Mouse (Mus musculus) stomach, postnatal 0 days (tissue): ENCODE measurements around the gene 1700029H14Rik. TPM values are rescaled to one million over a fixed set of nuclear protein-coding genes. Genes with fewer than 3 reads are reported as not detected.
A peak's percentile ranks its signal among the peaks of the same experiment; 100 is the strongest.

Source experiments
- ATAC-seq: fragments of 200-750 bp; cut with Nextera tagmentation; 2 replicates; pipeline ENCODE4 v1.8.0; 2017; ENCODE audit not compliant: low FRiP score, low TSS enrichment
- DNase-seq: peaks from one replicate; pipeline ENCODE4 v3.0.0-alpha.2; 2016; ENCODE audit warnings: low spot score
- H3K27ac ChIP-seq: fragments of 300-500 bp; sonication (generic); replicated peaks from 2 replicates; pipeline ENCODE4 v1.5.1; 2014; ENCODE audit warnings: mild to moderate bottlenecking, control low read depth
- H3K27me3 ChIP-seq: fragments of 300-500 bp; sonication (generic); 2 replicates; pipeline ENCODE4 v1.6.1; 2014; ENCODE audit warnings: low read length; ENCODE audit not compliant: control insufficient read depth, insufficient read depth
- H3K36me3 ChIP-seq: fragments of 300-500 bp; sonication (generic); 2 replicates; pipeline ENCODE4 v1.6.1; 2014; ENCODE audit warnings: low read length, mixed read lengths; ENCODE audit not compliant: control insufficient read depth, insufficient read depth
- H3K4me1 ChIP-seq: fragments of 300-500 bp; sonication (generic); replicated peaks from 2 replicates; pipeline ENCODE4 v1.6.1; 2014; ENCODE audit warnings: antibody characterized with exemption; ENCODE audit not compliant: control insufficient read depth, insufficient read depth
- H3K4me2 ChIP-seq: fragments of 300-500 bp; sonication (generic); replicated peaks from 2 replicates; pipeline ENCODE4 v1.6.1; 2014; ENCODE audit warnings: low read depth, mild to moderate bottlenecking, control low read depth, moderate library complexity
- H3K4me3 ChIP-seq: fragments of 300-500 bp; sonication (generic); 2 replicates; pipeline ENCODE4 v1.5.1; 2014; ENCODE audit warnings: low read depth, low read length, control low read depth
- H3K9ac ChIP-seq: fragments of 300-500 bp; sonication (generic); 2 replicates; pipeline ENCODE4 v1.6.1; 2014; ENCODE audit warnings: mild to moderate bottlenecking, low read length, control low read depth, mixed read lengths
- H3K9me3 ChIP-seq: fragments of 300-500 bp; sonication (generic); 2 replicates; pipeline ENCODE4 v1.6.1; 2016; ENCODE audit warnings: low read length; ENCODE audit not compliant: control insufficient read depth
- CTCF ChIP-seq: IDR thresholded peaks from 2 replicates; pipeline ENCODE4 v1.5.1; 2016; ENCODE audit warnings: antibody characterized with exemption, low read depth, mild to moderate bottlenecking, moderate library complexity
- EP300 ChIP-seq: optimal IDR thresholded peaks from 2 replicates; pipeline ENCODE3; 2016; ENCODE audit warnings: antibody characterized with exemption
- WGBS: fragments of 180-500 bp; shearing (Covaris S2); extraction: QIAGEN DNeasy Blood & Tissue Kit; methylation state at CpG from one replicate; pipeline ENCODE4 v1.1.7; 2014; 5-methylcytosine and 5-hydroxymethylcytosine counted together
- polyA plus RNA-seq: library from polyadenylated mRNA; unstranded; fragments of >200 nt; fragmentation: Nextera tagmentation; extraction: Ambion mirVana; gene quantifications from 2 replicates; pipeline ENCODE4 v1.2.1, GENCODE M21; 2015

1700029H14Rik gene
- polyA plus RNA-seq, 1 experiment from 2014 or later = not detected

GRCm38 (mm10) chr8:13601166-13601565 lies 38.9 kb upstream of the 1700029H14Rik start:
- H3K36me3 ChIP-seq = peaks cover 15% of the 10 kb centered on the region
- DNase-seq (no peak), ATAC-seq (no peak)
- no peaks in the 10 kb centered on the region for H3K27me3 ChIP-seq
- H3K4me2 ChIP-seq = no peak overlapping the region; the same call in 1 of the 2 replicates
- H3K4me1 ChIP-seq = no peaks in the 10 kb centered on the region
- TF ChIP-seq CTCF (no peak), EP300 (no peak)
- WGBS = 54% methylated on average over 11 of the region's 11 CpGs
- no peaks in the 10 kb centered on the region for H3K9me3 ChIP-seq
- no peak overlapping the region for H3K9ac ChIP-seq
- peak overlapping the region; percentile 9; the same call in 1 of the 2 replicates for H3K27ac ChIP-seq
- H3K4me3 ChIP-seq = no peak overlapping the region

GRCm38 (mm10) chr8:13600716-13601115 lies 38.5 kb upstream of the 1700029H14Rik start:
- Histone ChIP-seq H3K36me3 (peaks cover 12% of the 10 kb centered on the region), H3K4me1 (no peaks in the 10 kb centered on the region), H3K9me3 (no peaks in the 10 kb centered on the region), H3K27ac (no peak overlapping the region), H3K9ac (no peak overlapping the region), H3K27me3 (no peaks in the 10 kb centered on the region), H3K4me3 (no peak overlapping the region), H3K4me2 (no peak overlapping the region)
- TF ChIP-seq EP300 (no peak), CTCF (no peak)
- WGBS = 81% methylated on average over 10 of the region's 10 CpGs
- ATAC-seq (no peak), DNase-seq (no peak)

DNA sequence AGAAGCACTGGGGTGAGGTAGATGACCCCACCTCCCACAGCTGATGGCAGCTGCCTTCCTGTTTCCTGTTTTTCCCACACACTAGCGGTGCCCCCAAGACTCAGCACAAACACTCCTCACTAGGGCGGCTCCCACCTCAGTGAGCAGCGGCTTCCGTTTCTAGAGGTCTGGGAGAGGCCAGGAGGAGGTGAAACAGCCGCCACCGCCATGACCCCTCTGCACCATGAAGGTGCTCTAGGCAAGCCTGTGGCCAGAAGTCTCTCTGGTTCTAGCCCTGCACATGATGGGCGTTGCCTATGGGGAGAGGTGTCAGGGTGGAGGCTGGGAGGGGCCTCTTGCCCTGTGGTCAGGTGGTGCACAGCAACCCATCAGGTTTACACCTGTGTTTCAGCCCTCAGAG lies 37.9 kb upstream of the 1700029H14Rik start:
- H3K4me3 ChIP-seq = no peak overlapping the region
- H3K4me1 ChIP-seq = no peaks in the 10 kb centered on the region
- no peaks in the 10 kb centered on the region for H3K9me3 ChIP-seq
- no peaks in the 10 kb centered on the region for H3K27me3 ChIP-seq
- ATAC-seq = peak; percentile 50
- no peak overlapping the region for H3K4me2 ChIP-seq
- WGBS = 67% methylated on average over 7 of the region's 7 CpGs
- no peak for TF ChIP-seq EP300
- no peak for TF ChIP-seq CTCF
- peaks cover 10% of the 10 kb centered on the region for H3K36me3 ChIP-seq
- no peak overlapping the region for H3K27ac ChIP-seq
- no peak overlapping the region for H3K9ac ChIP-seq
- DNase-seq = peak; percentile 33

GRCm38 (mm10) chr8:13597777-13598176 lies 35.5 kb upstream of the 1700029H14Rik start:
- Histone ChIP-seq H3K9ac (no peak overlapping the region), H3K27ac (peak overlapping the region; percentile 8; the same call in 1 of the 2 replicates), H3K9me3 (no peaks in the 10 kb centered on the region), H3K4me3 (no peak overlapping the region), H3K27me3 (no peaks in the 10 kb centered on the region), H3K36me3 (peaks cover 10% of the 10 kb centered on the region), H3K4me2 (no peak overlapping the region), H3K4me1 (no peaks in the 10 kb centered on the region)
- 74% methylated on average over 6 of the region's 6 CpGs for WGBS
- no peak for ATAC-seq
- TF ChIP-seq CTCF (no peak), EP300 (no peak)
- no peak for DNase-seq

DNA sequence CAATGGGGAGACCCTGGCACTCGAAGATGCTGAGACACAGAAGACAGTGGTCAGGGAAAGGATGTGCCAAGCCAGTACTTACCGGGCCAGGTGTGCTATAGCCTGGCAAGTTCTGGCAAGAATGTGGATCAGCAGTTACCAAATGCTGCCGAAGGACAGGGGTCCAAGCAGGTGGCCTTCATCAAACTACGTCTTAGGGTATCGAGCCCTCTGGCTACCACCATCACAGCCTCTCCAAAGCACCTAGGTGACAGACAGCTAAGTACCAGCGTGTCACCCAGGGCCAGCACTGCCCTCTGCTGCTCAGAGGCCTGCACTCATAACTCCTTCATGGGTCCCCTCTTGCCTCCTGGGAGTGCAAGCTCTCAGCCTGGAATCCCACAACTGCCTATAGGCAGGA lies 33.6 kb upstream of the 1700029H14Rik start:
- Histone ChIP-seq H3K27ac (no peak overlapping the region), H3K9ac (no peak overlapping the region), H3K27me3 (no peaks in the 10 kb centered on the region), H3K36me3 (peaks cover 10% of the 10 kb centered on the region), H3K4me1 (no peaks in the 10 kb centered on the region), H3K4me2 (no peak overlapping the region), H3K9me3 (no peaks in the 10 kb centered on the region), H3K4me3 (no peak overlapping the region)
- ATAC-seq (no peak), DNase-seq (no peak)
- WGBS = 85% methylated on average over 6 of the region's 6 CpGs
- TF ChIP-seq EP300 = no peak
- TF ChIP-seq CTCF = peak; percentile 39; the same call in 1 of the 2 replicates

DNA sequence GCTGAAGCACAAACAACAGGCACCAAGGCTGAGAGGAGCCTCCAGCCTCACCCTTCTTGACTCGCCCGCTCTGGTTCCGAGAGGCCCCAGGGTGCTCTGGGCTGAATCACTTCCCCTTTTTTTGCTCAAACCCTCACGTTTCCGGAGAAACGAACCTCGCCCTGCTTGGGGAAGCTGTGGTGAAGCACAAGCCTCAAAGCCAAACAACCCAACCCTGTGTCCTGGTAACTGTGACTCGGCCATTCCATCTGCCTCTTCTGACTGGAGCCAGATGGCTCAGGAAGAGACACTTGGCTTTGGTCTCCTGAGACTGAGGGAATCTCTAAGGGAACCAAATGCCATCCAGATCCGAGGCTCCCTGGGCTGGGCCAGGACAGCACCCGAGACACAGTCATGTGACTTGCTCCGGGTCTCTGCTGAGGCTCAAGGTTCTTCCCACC lies 32.6 kb upstream of the 1700029H14Rik start:
- peak; percentile 79 for ATAC-seq
- no peak for TF ChIP-seq CTCF
- no peak for TF ChIP-seq EP300
- no peaks in the 10 kb centered on the region for H3K9me3 ChIP-seq
- no peaks in the 10 kb centered on the region for H3K27me3 ChIP-seq
- H3K4me1 ChIP-seq = no peaks in the 10 kb centered on the region
- H3K4me2 ChIP-seq = no peak overlapping the region
- 46% methylated on average over 11 of the region's 11 CpGs for WGBS
- H3K36me3 ChIP-seq = peaks cover 10% of the 10 kb centered on the region
- no peak overlapping the region for H3K9ac ChIP-seq
- peak overlapping the region; percentile 58 for H3K27ac ChIP-seq
- peak; percentile 58 for DNase-seq
- H3K4me3 ChIP-seq = no peak overlapping the region
